Mouse (Mus musculus) heart, embryonic 15.5 days (tissue): Measurements from ENCODE around the gene Arl14ep. TPM values are rescaled to one million over a fixed set of nuclear protein-coding genes. Genes with fewer than 3 reads are reported as not detected.
"Not testable (repeated sequence)": the region's sequence is repeated elsewhere in the genome, so short reads cannot be mapped to it uniquely, and the experiment has no call there.

Experiments used
- ATAC-seq: fragments of 200-750 bp; cut with Nextera tagmentation; replicated peaks from 2 replicates; pipeline ENCODE4 v1.8.0; 2017; ENCODE audit warnings: low read depth, moderate TSS enrichment; ENCODE audit not compliant: insufficient number of reproducible peaks, insufficient read depth, low FRiP score
- H3K27ac ChIP-seq: fragments of 300-500 bp; sonication (generic); 2 replicates; pipeline ENCODE4 v1.5.1; 2015; ENCODE audit warnings: mild to moderate bottlenecking, inconsistent platforms
- H3K27me3 ChIP-seq: fragments of 300-500 bp; sonication (generic); 2 replicates; pipeline ENCODE4 v1.6.1; 2015; ENCODE audit warnings: inconsistent platforms
- H3K36me3 ChIP-seq: fragments of 300-500 bp; sonication (generic); 2 replicates; pipeline ENCODE4 v1.6.1; 2015; ENCODE audit warnings: mild to moderate bottlenecking, inconsistent platforms
- H3K4me1 ChIP-seq: fragments of 300-500 bp; sonication (generic); replicated peaks from 2 replicates; pipeline ENCODE4 v1.6.1; 2015; ENCODE audit warnings: inconsistent platforms
- H3K4me2 ChIP-seq: fragments of 300-500 bp; sonication (generic); 2 replicates; pipeline ENCODE4 v1.6.1; 2015; ENCODE audit warnings: inconsistent platforms, mild to moderate bottlenecking, moderate library complexity
- H3K4me3 ChIP-seq: fragments of 300-500 bp; sonication (generic); 2 replicates; pipeline ENCODE4 v1.5.1; 2015; ENCODE audit warnings: mild to moderate bottlenecking, inconsistent platforms
- H3K9ac ChIP-seq: fragments of 300-500 bp; sonication (generic); 2 replicates; pipeline ENCODE4 v1.6.1; 2015; ENCODE audit warnings: mild to moderate bottlenecking, inconsistent platforms
- H3K9me3 ChIP-seq: fragments of 300-500 bp; sonication (generic); replicated peaks from 2 replicates; pipeline ENCODE4 v1.6.1; 2016; ENCODE audit warnings: inconsistent platforms
- WGBS: fragments of 180-500 bp; shearing (Covaris S2); methylation state at CpG from one replicate; pipeline ENCODE4 v1.1.7; 2015; ENCODE audit warnings: mixed read lengths; 5-methylcytosine and 5-hydroxymethylcytosine counted together
- polyA plus RNA-seq: library from polyadenylated mRNA; unstranded; fragments of >200 nt; fragmentation: Nextera tagmentation; extraction: Ambion mirVana; gene quantifications from 2 replicates; pipeline ENCODE4 v1.2.1, GENCODE M21; 2015

Arl14ep gene
- 20.3 and 23.3 TPM in 2 replicates for polyA plus RNA-seq

DNA sequence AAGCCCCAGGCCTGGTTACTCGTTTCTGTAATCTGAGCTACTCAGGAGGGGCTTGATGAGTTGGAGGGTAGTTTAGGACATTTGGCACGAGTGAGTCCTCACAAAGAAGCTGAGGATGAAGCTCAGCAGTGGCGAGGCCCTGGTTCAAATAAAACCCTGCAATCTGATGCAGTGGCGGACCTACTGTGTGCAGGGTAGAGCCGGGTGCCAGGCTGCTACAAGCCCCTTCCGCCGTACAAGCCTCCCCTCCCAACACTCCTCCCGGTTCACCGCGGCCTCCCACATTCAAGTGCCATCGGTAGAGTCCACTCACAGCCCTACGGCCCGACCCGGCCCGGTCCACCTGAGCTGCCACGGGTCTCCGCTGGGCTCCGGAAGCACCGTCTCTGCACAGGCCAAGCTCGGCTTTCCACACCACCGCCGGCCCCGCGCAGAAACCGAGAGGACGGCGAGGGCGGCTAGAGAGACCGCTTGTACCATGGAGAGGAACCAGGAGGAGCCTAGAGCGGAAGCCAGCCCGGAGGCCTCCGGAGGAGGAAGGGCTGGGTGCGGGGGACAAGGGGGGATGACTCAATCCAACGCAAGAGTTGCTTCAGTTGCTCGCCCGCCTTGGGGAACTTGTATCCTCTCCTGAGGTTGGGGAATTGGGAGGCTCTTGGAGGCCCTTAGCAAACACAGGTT is at the start of gene Arl14ep:
Gene Arl14ep, minus strand, starts transcription at position 466 of the 681 bp plus-strand sequence.
- no peaks in the 10 kb centered on the region for H3K9me3 ChIP-seq
- ATAC-seq = peak; percentile 92
- H3K4me2 ChIP-seq = peak within 1 kb of the TSS; percentile 73
- H3K36me3 ChIP-seq = no peaks in the 10 kb centered on the region
- under 1% methylated on average over 36 of the region's 36 CpGs for WGBS
- H3K27ac ChIP-seq = peak within 1 kb of the TSS; percentile 60
- H3K4me1 ChIP-seq = peaks cover 9% of the 10 kb centered on the region
- H3K9ac ChIP-seq = peak within 1 kb of the TSS; percentile 84
- peak within 1 kb of the TSS; percentile 75 for H3K4me3 ChIP-seq
- H3K27me3 ChIP-seq = no peaks in the 10 kb centered on the region

DNA sequence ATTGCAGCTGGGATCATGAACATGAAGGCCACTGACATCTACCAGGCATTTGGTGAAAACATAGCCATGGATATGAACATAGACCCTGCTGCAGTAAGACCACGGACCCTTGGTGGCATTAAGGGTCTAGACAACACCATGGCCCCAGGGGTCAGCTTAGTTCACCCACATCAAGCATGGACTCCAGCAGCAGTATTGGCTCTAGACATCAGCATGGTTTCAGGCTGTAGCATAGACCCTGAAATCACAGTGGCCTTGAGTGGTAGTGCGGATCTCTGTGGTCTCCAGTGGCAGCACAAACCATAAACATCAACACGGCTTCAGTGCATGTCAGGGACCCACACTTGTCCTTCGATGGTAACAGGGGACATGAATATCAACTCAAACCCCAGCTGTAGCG is 48.5 kb upstream of the Arl14ep start:
- Histone ChIP-seq H3K4me1 (peaks cover 6% of the 10 kb centered on the region; the same call in 1 of the 2 replicates), H3K27ac (no peak overlapping the region), H3K4me3 (no peak overlapping the region), H3K36me3 (no peaks in the 10 kb centered on the region), H3K4me2 (no peak overlapping the region), H3K9ac (no peak overlapping the region), H3K9me3 (no peaks in the 10 kb centered on the region), H3K27me3 (no peaks in the 10 kb centered on the region)
- ATAC-seq = no peak
- 88% methylated on average over 5 of the region's 5 CpGs for WGBS

DNA sequence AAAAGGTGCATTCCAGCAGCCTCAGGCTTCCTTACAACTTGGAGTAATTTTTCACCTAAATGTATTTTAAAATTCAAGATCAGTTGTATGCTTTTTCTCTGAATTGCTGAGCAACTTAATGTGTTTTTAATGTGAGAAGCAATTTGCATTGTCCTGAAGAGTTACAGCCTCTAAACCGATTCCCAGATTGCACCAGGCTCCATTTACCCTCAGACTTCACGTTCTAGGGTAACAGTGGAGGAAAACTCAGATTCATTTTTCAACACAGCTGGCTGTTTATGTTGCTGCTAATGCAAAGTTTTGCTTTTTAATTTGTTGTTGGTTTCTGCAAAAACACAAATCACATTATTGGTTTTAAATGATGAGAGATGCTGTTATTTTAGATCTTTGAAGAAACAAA is 45.1 kb upstream of the Arl14ep start:
- Histone ChIP-seq H3K27ac (no peak overlapping the region), H3K9me3 (no peaks in the 10 kb centered on the region), H3K36me3 (no peaks in the 10 kb centered on the region), H3K27me3 (no peaks in the 10 kb centered on the region), H3K4me3 (no peak overlapping the region), H3K9ac (no peak overlapping the region), H3K4me1 (peaks cover 6% of the 10 kb centered on the region; the same call in 1 of the 2 replicates), H3K4me2 (no peak overlapping the region)
- WGBS = 69% methylated on average over 2 of the region's 2 CpGs
- ATAC-seq = no peak

- H3K27ac ChIP-seq = peak overlapping the region; percentile 63
- WGBS = 82% methylated on average over 4 of the region's 4 CpGs
- H3K27me3 ChIP-seq = no peaks in the 10 kb centered on the region
- H3K9ac ChIP-seq = no peak overlapping the region
- no peak for ATAC-seq
- no peaks in the 10 kb centered on the region for H3K9me3 ChIP-seq
- no peak overlapping the region for H3K4me3 ChIP-seq
- 0 out of 2 replicates have a peak, but pooled peaks cover 6% of the 10 kb centered on the region for H3K4me1 ChIP-seq
- no peak overlapping the region for H3K4me2 ChIP-seq
- no peaks in the 10 kb centered on the region for H3K36me3 ChIP-seq
Measured at GRCm38 (mm10) chr2:107013161-107013560, 38.9 kb upstream of the Arl14ep start.

GRCm38 (mm10) chr2:107012318-107012717 is 38.1 kb upstream of the Arl14ep start:
- WGBS = 37% methylated on average over 4 of the region's 4 CpGs
- Histone ChIP-seq H3K9me3 (no peaks in the 10 kb centered on the region), H3K27ac (peak overlapping the region; percentile 69), H3K27me3 (no peaks in the 10 kb centered on the region), H3K36me3 (no peaks in the 10 kb centered on the region), H3K4me1 (0 out of 2 replicates have a peak, but pooled peaks cover 6% of the 10 kb centered on the region), H3K9ac (no peak overlapping the region), H3K4me2 (no peak overlapping the region), H3K4me3 (no peak overlapping the region)
- ATAC-seq = peak; percentile 86

GRCm38 (mm10) chr2:107010160-107010559 is 35.9 kb upstream of the Arl14ep start:
- ATAC-seq = no peak

DNA sequence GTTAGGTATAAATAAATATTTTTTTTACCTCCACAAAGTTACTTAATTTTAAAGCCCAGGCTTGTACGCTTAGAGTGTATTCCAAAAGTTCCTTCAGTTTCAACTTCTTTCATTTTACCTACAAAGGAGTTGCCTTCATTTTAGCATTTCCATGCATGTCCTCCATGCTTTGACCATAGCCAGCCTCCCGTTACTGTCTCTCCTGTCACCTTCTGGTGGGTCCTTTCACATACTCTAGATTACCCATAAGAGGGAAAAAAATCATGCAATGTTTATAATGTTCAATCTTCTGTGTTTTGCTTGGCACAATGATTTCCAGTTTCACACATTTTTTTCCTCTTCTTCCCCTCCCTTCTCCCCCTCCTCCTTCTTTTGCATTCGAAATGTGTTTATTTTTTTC is 32.2 kb upstream of the Arl14ep start:
- no peak overlapping the region for H3K4me2 ChIP-seq
- 68% methylated on average over 3 of the region's 3 CpGs for WGBS
- no peak overlapping the region for H3K4me3 ChIP-seq
- no peak for ATAC-seq
- no peaks in the 10 kb centered on the region for H3K27me3 ChIP-seq
- no peaks in the 10 kb centered on the region for H3K9me3 ChIP-seq
- no peaks in the 10 kb centered on the region for H3K36me3 ChIP-seq
- no peaks in the 10 kb centered on the region for H3K4me1 ChIP-seq
- no peak overlapping the region for H3K27ac ChIP-seq
- no peak overlapping the region for H3K9ac ChIP-seq

More at GRCm38 (mm10) chr2:107010160-107010559, 35.9 kb upstream of the Arl14ep start:
- H3K27ac ChIP-seq = no peak overlapping the region
- H3K4me2 ChIP-seq = no peak overlapping the region
- H3K9me3 ChIP-seq = no peaks in the 10 kb centered on the region
- WGBS = 76% methylated on average over 6 of the region's 6 CpGs
- no peaks in the 10 kb centered on the region for H3K27me3 ChIP-seq
- H3K36me3 ChIP-seq = no peaks in the 10 kb centered on the region
- no peak overlapping the region for H3K9ac ChIP-seq
- H3K4me1 ChIP-seq = 0 out of 2 replicates have a peak, but pooled peaks cover 6% of the 10 kb centered on the region
- no peak overlapping the region for H3K4me3 ChIP-seq

DNA sequence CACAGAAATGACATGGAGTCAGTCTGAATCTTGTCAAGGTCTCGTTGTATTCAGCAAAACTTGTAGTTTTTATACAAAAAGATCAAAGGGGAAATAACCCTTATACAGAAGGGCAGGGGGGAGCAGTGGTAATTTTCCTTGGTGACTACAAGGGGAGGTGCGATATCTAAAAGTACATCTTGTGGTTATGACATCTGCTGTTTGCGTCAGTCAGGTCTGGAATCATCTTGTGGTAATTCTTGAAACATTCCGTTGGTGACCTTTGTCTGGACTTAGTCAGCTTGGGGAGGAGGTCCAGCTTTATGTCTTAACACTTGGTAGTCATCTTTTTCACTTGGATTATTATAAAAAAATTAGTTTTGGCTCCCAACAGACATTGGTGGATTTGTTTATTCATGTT is 31.7 kb upstream of the Arl14ep start:
- not testable (repeated sequence) for H3K4me2 ChIP-seq, H3K4me1 ChIP-seq, H3K27me3 ChIP-seq, H3K36me3 ChIP-seq, ATAC-seq, H3K9ac ChIP-seq, H3K27ac ChIP-seq, H3K9me3 ChIP-seq, H3K4me3 ChIP-seq
- WGBS = 76% methylated on average over 4 of the region's 4 CpGs

GRCm38 (mm10) chr2:106991261-106991660 is 17.0 kb upstream of the Arl14ep start:
- H3K4me2 ChIP-seq = no peak overlapping the region
- no peaks in the 10 kb centered on the region for H3K27me3 ChIP-seq
- ATAC-seq = no peak
- H3K4me1 ChIP-seq = 0 out of 2 replicates have a peak, but pooled peaks cover 4% of the 10 kb centered on the region
- no peaks in the 10 kb centered on the region for H3K9me3 ChIP-seq
- H3K36me3 ChIP-seq = no peaks in the 10 kb centered on the region
- H3K27ac ChIP-seq = no peak overlapping the region
- no peak overlapping the region for H3K4me3 ChIP-seq
- 87% methylated on average over 1 of the region's 1 CpGs for whole genome bisulfite sequencing
- no peak overlapping the region for H3K9ac ChIP-seq

GRCm38 (mm10) chr2:106984945-106985344 is 10.7 kb upstream of the Arl14ep start:
- Histone ChIP-seq H3K9me3 (no peaks in the 10 kb centered on the region), H3K4me1 (peaks cover 16% of the 10 kb centered on the region; the same call in 1 of the 2 replicates), H3K9ac (no peak overlapping the region), H3K27me3 (no peaks in the 10 kb centered on the region), H3K4me3 (no peak overlapping the region), H3K4me2 (0 out of 2 replicates have a peak overlapping the region, but pooled peaks have one; percentile 25), H3K27ac (no peak overlapping the region), H3K36me3 (no peaks in the 10 kb centered on the region)
- WGBS = 68% methylated on average over 2 of the region's 2 CpGs
- no peak for ATAC-seq

- peaks cover 16% of the 10 kb centered on the region; the same call in 1 of the 2 replicates for H3K4me1 ChIP-seq
- H3K9ac ChIP-seq = no peak overlapping the region
- H3K27me3 ChIP-seq = no peaks in the 10 kb centered on the region
- no peak overlapping the region for H3K4me2 ChIP-seq
- no peak overlapping the region for H3K27ac ChIP-seq
- no peaks in the 10 kb centered on the region for H3K36me3 ChIP-seq
- WGBS = 36% methylated on average over 6 of the region's 6 CpGs
- ATAC-seq = no peak
- no peak overlapping the region for H3K4me3 ChIP-seq
- H3K9me3 ChIP-seq = no peaks in the 10 kb centered on the region
Measured at GRCm38 (mm10) chr2:106982503-106982902, 8.3 kb upstream of the Arl14ep start.

DNA sequence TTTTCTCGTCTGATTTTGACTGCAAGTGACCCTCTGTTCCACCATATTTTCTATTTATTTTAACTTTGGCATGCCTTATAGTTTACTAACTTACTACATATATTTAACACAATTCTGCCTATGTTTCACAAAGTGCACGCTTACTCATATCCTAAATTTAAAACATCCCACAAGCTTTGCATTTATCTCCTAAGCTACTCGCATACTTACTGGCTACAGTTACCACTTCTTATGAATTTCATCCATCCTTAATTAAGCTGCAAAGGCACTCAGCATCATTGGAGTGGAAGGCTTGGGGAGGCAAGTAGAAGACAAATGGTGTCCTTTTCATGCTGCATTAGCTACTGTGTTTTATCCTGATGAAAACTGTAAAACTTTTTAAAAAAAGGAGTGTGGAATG is 2.2 kb upstream of the Arl14ep start:
- Histone ChIP-seq H3K4me3 (no peak overlapping the region), H3K4me1 (peaks cover 9% of the 10 kb centered on the region), H3K36me3 (no peaks in the 10 kb centered on the region), H3K27ac (no peak overlapping the region), H3K27me3 (no peaks in the 10 kb centered on the region), H3K9ac (no peak overlapping the region), H3K9me3 (no peaks in the 10 kb centered on the region), H3K4me2 (no peak overlapping the region)
- WGBS = 77% methylated on average over 3 of the region's 3 CpGs
- ATAC-seq = no peak
